Mouse (Mus musculus): ENCODE results near the gene Cntn5. TPM values are rescaled to one million over a fixed set of nuclear protein-coding genes. Genes with fewer than 3 reads are reported as not detected.

Cntn5 gene
- total RNA-seq, 2 experiments from 2014 or later: 45.0 to 57.4 TPM

- no peak for DNase-seq
- intact Hi-C loops (cut with DNase I): no loop called here
Measured at GRCm38 (mm10) chr9:9960610-9961172, 943.9 kb downstream of the Cntn5 start.

- intact Hi-C loops (cut with DNase I): no loop called here
- DNase-seq: no peak
Measured at GRCm38 (mm10) chr9:9949346-9949745, 955.2 kb downstream of the Cntn5 start.

GRCm38 (mm10) chr9:9944872-9945271 is 959.7 kb downstream of the Cntn5 start:
- DNase-seq: no peak

GRCm38 (mm10) chr9:9937444-9938436 is 966.8 kb downstream of the Cntn5 start:
- intact Hi-C loops (cut with DNase I): no loop called here
- DNase-seq: no peak

More at GRCm38 (mm10) chr9:9944872-9945271, 959.7 kb downstream of the Cntn5 start:
- intact Hi-C loops (cut with DNase I): no loop called here

- DNase-seq: no peak
- intact Hi-C loops (cut with DNase I): no loop called here
Measured at GRCm38 (mm10) chr9:9920580-9920979, 984.0 kb downstream of the Cntn5 start.

GRCm38 (mm10) chr9:9899070-9899469 is 1005.5 kb downstream of the Cntn5 start:
- DNase-seq: peak; percentile 83
- intact Hi-C loops (cut with DNase I): no loop called here

- no peak for DNase-seq
- intact Hi-C loops (cut with DNase I): no loop called here
Measured at GRCm38 (mm10) chr9:9886210-9886609, 1018.4 kb downstream of the Cntn5 start.

GRCm38 (mm10) chr9:9882779-9883383 is 1021.7 kb downstream of the Cntn5 start:
- DNase-seq: peak; percentile 66

GRCm38 (mm10) chr9:9872112-9873035 is 1032.2 kb downstream of the Cntn5 start:
- peak; percentile 3 for DNase-seq
- intact Hi-C loops (cut with DNase I): no loop called here

More at GRCm38 (mm10) chr9:9882779-9883383, 1021.7 kb downstream of the Cntn5 start:
- intact Hi-C loops (cut with DNase I): no loop called here

GRCm38 (mm10) chr9:9860631-9861030 is 1043.9 kb downstream of the Cntn5 start:
- intact Hi-C loops (cut with DNase I): no loop called here
- DNase-seq: no peak

- no peak for DNase-seq
- intact Hi-C loops (cut with DNase I): no loop called here
Measured at GRCm38 (mm10) chr9:9859323-9859722, 1045.3 kb downstream of the Cntn5 start.

GRCm38 (mm10) chr9:9854791-9855190 is 1049.8 kb downstream of the Cntn5 start:
- DNase-seq: no peak
- intact Hi-C loops (cut with DNase I): no loop called here

- no peak for DNase-seq
- intact Hi-C loops (cut with DNase I): no loop called here
Measured at GRCm38 (mm10) chr9:9830231-9830630, 1074.3 kb downstream of the Cntn5 start.

GRCm38 (mm10) chr9:9819963-9820362 is 1084.6 kb downstream of the Cntn5 start:
- DNase-seq: no peak
- intact Hi-C loops (cut with DNase I): no loop called here

- intact Hi-C loops (cut with DNase I): no loop called here
- no peak for DNase-seq
Measured at GRCm38 (mm10) chr9:9817477-9817876, 1087.1 kb downstream of the Cntn5 start.

GRCm38 (mm10) chr9:9799546-9799945 is 1105.0 kb downstream of the Cntn5 start:
- intact Hi-C loops (cut with DNase I): no loop called here
- DNase-seq: no peak

GRCm38 (mm10) chr9:9783680-9784079 is 1120.9 kb downstream of the Cntn5 start:
- intact Hi-C loops (cut with DNase I): no loop called here
- no peak for DNase-seq

GRCm38 (mm10) chr9:9781157-9781884 is 1123.3 kb downstream of the Cntn5 start:
- DNase-seq: no peak
- intact Hi-C loops (cut with DNase I): no loop called here

- intact Hi-C loops (cut with DNase I): no loop called here
Measured at GRCm38 (mm10) chr9:9779646-9780045, 1124.9 kb downstream of the Cntn5 start.

GRCm38 (mm10) chr9:9770777-9771176 is 1133.8 kb downstream of the Cntn5 start:
- no peak for DNase-seq
- intact Hi-C loops (cut with DNase I): no loop called here

More at GRCm38 (mm10) chr9:9779646-9780045, 1124.9 kb downstream of the Cntn5 start:
- no peak for DNase-seq

Data from left cerebral cortex, postnatal 4 days (tissue).